1 mouse cellular context compared by ENCODE assay signal in the genomic region with DNA sequence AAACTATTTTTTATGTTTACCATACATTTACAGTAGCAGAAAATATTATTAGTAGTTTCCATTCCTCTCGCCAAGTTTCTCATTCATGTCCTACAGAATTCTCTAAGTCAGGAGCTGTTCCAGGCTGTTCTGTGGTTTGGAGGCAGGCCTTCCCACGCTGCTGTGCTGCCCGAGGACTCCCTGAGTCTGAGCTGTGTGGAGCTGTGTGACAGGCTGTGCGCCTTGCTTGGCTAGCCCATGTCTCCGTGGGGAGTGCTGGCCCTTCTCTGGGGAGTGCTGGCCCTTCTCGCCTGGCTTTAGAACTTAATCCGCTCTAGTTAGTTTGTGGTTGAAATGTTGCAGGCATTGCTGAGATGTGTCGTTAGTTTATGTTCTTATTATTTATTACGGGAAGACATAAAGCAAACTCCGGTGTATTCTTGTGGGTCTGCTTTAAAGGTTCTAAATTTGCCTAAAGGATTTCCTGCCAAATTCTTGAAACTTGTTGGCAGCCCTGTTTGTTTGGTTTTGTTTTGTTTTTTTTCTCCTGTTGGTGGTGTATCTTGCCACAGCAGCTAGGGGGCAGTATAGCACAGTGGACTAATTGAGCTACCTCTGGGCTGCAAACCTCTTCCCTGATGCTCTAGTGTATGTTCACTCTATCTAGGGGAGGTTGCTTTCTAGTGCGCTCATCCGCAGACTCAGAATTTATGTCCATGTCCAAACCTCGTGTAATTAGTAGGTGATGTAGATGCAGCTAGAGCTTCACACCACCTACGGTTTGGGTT.
TF ChIP-seq lines count a peak whose summit lies in the region.

No protein-coding gene starts in this region.

TF ChIP-seq in CH12.LX, 34 proteins besides CTCF, POLR2A, EP300 and RAD21 (continued from another document):
- TF ChIP-seq ZKSCAN1 (IDR thresholded peaks at IDR 0.05; ENCODE audit: borderline replicate concordance, low read depth, low read length) (no peak), ZNF384 (IDR thresholded peaks at IDR 0.05; ENCODE audit: low read depth, low read length) (peak; percentile 75), E2F4 (IDR thresholded peaks at IDR 0.05; ENCODE audit: insufficient replicate concordance, low read depth, low read length) (no peak), SMC3 (IDR thresholded peaks at IDR 0.05; ENCODE audit: low read depth, low read length) (peak; percentile 72), TBP (conservative IDR thresholded peaks at IDR 0.05; ENCODE audit: low read depth, low read length) (no peak), JUND (conservative IDR thresholded peaks at IDR 0.05; ENCODE audit: low read depth, low read length) (no peak), MEF2A (IDR thresholded peaks at IDR 0.05; ENCODE audit: borderline replicate concordance, low read depth, low read length) (no peak), NELFE (IDR thresholded peaks at IDR 0.05; ENCODE audit: low read depth, low read length) (no peak), USF1 (IDR thresholded peaks at IDR 0.05; ENCODE audit: low read depth, low read length) (no peak), MYC (IDR thresholded peaks at IDR 0.05; ENCODE audit: low read depth, low read length) (no peak)
